Mouse (Mus musculus): ENCODE measurements around the gene Wnt6.

GRCm38 (mm10) chr1:74747335-74747734 is 24.4 kb upstream of the Wnt6 start:
- TF ChIP-seq ZC3H11A (IDR thresholded peaks at IDR 0.05; ENCODE audit: borderline replicate concordance, low read depth, low read length) (no peak), ZNF384 (IDR thresholded peaks at IDR 0.05; ENCODE audit: low read depth, low read length) (no peak), HCFC1 (IDR thresholded peaks at IDR 0.05; ENCODE audit: borderline replicate concordance, insufficient read depth, low read length) (no peak)

All from ES-E14 (cell line).